Mouse (Mus musculus) kidney, adult 2 months (tissue): ENCODE measurements around the gene Hoxa6. TPM values are rescaled to one million over a fixed set of nuclear protein-coding genes. Genes with fewer than 3 reads are reported as not detected.

Experiments
- DNase-seq: peaks from one replicate; pipeline ENCODE4 v3.0.0; 2021
- H3K27ac ChIP-seq: fragments of 200-500 bp; 2 replicates; pipeline ENCODE4 v1.5.1; 2012; ENCODE audit warnings: low read depth, low read length, control low read depth, inconsistent platforms; ENCODE audit not compliant: insufficient read depth
- H3K27me3 ChIP-seq: fragments of 200-500 bp; replicated peaks from 2 replicates; pipeline ENCODE4 v1.6.1; 2012; ENCODE audit warnings: mild to moderate bottlenecking, moderate library complexity, low read length, inconsistent platforms; ENCODE audit not compliant: control insufficient read depth, insufficient read depth
- H3K36me3 ChIP-seq: fragments of 200-500 bp; 2 replicates; pipeline ENCODE4 v1.6.1; 2012; ENCODE audit warnings: mild to moderate bottlenecking, moderate library complexity, low read length, inconsistent platforms; ENCODE audit not compliant: control insufficient read depth, insufficient read depth
- H3K4me1 ChIP-seq: fragments of 200-500 bp; 2 replicates; pipeline ENCODE4 v1.6.1; 2011; ENCODE audit warnings: low read length; ENCODE audit not compliant: control insufficient read depth, insufficient read depth
- H3K4me3 ChIP-seq: fragments of 200-500 bp; 2 replicates; pipeline ENCODE4 v1.5.1; 2011; ENCODE audit warnings: mild to moderate bottlenecking, low read depth, low read length, control low read depth; ENCODE audit not compliant: insufficient read depth
- CTCF ChIP-seq: fragments of 200-500 bp; conservative IDR thresholded peaks from 2 replicates; pipeline ENCODE4 v1.5.1; 2011; ENCODE audit warnings: low read depth, mild to moderate bottlenecking, control low read depth, low read length, moderate library complexity, mixed read lengths; ENCODE audit not compliant: insufficient read depth, insufficient read length
- POLR2A ChIP-seq: fragments of 200-500 bp; IDR thresholded peaks from one replicate; pipeline ENCODE4 v1.6.1; 2011; ENCODE audit warnings: low read depth, low read length, control low read depth
- WGBS: fragments of 180-500 bp; shearing (Covaris S2); methylation state at CpG from one replicate; pipeline ENCODE4 v1.1.7; 2018; 5-methylcytosine and 5-hydroxymethylcytosine counted together
- polyA plus RNA-seq: library from polyadenylated mRNA; depleted of rRNA; stranded (reverse); fragments of >200 nt; gene quantifications from 2 replicates; pipeline ENCODE4 v1.2.3, GENCODE M21; 2012

Gene Hoxa6
- polyA plus RNA-seq, 1 experiment: 2.4 TPM

DNA sequence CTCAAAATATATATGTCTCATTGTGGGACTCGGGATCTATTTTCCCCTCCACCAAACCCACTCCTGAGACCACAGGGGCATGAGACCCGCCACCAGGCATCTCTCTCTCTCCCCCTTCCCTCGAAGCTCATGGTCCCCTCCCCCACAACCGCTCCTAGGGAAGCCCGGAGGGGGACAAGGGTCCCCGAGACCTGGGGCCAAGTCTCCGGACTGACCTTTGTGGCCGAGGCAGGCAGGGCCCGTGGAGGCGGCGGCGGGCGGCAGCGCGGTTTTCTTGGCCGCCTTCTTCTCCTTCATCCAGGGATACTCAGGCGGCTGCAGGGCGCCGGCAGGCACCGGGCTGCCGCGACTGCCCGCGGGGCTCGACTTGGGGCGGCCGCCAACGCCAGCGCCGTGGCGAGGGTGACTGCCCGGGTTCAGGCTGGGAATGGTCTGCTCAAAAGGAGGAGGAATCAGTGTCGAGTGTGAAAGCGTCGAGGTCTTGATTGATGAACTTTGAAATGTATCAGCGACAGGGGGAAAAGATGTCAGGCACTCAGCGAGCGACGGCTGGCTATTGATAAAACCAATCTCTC lies 44.4 kb downstream of the Hoxa6 start:
- peak overlapping the region; percentile 43 for H3K4me3 ChIP-seq
- H3K27me3 ChIP-seq: no peaks in the 10 kb centered on the region
- TF ChIP-seq POLR2A (no peak), CTCF (no peak)
- DNase-seq: no peak
- no peaks in the 10 kb centered on the region; the same call in 1 of the 2 replicates for H3K36me3 ChIP-seq
- H3K27ac ChIP-seq: no peak overlapping the region; the same call in 1 of the 2 replicates
- WGBS: 12% methylated on average over 39 of the region's 39 CpGs
- peaks cover 7% of the 10 kb centered on the region; the same call in 1 of the 2 replicates for H3K4me1 ChIP-seq

DNA sequence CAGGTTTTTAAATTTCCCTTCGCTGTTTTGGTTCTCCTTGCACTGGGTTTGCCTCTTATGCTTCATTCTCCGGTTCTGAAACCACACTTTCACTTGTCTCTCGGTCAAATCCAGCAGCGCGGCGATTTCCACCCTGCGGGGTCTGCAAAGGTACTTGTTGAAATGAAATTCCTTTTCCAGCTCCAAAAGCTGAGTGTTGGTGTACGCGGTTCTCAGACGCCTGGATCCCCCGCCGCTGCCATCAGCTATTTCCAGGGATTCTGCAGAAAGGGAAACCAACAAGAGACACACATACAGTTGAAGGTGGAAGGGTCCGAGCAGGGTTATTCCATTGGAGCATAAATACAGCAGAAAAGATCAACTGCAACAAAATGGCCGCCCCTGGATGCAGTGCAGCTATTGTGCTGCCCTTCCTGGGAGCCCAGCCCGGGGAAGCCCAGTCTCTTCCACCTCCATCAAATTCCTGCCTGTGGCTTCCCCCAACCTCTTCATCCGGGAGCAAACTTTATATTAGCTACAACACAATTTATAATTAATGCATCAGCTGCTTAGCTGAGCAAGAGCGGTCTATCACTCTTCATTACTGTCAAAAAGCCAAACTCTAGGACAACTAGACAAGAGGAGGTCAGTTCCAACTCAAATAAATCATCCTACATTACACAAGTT lies 45.0 kb downstream of the Hoxa6 start:
- Histone ChIP-seq H3K27me3 (no peaks in the 10 kb centered on the region), H3K4me1 (peaks cover 7% of the 10 kb centered on the region; the same call in 1 of the 2 replicates), H3K4me3 (no peak overlapping the region), H3K36me3 (no peaks in the 10 kb centered on the region; the same call in 1 of the 2 replicates), H3K27ac (no peak overlapping the region)
- TF ChIP-seq POLR2A (no peak), CTCF (no peak)
- 68% methylated on average over 17 of the region's 17 CpGs for WGBS
- no peak for DNase-seq

DNA sequence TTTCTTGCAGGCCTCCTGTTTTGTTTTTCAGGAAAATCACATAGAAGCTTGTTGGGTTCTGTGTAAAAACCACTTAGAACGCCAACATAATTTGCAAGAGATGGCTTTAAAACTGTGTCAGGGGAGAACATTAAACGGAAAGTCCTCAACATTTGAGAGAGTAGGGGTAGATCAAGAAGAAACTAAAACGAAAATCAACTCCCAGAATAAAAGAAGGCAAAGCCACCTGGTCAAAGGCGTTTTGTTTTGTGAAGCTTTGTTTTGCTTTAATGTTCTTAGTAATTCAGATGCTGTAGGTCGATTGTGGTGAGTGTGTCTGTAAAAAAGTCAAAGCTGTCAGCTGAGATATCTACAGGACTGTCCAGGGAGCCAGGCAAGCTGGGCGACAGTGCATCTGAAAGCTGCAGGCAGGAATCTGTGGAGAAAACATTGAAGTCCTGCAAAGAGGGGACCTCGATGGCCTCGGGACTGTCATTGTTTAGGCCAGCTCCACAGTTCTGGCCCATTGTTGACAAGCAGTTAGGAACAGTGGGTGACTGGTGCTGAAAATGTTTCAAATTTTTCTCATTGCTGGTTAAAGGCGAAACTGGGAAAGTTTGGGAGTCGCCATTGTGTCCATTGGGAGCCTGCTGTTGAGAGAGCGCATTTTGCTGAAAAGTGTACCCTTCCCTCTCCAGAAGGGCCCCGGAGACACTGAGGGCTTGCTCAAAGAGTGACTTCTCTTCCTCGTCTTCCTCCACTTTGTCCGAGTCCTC lies 45.7 kb downstream of the Hoxa6 start:
- H3K4me3 ChIP-seq: no peak overlapping the region
- no peaks in the 10 kb centered on the region for H3K27me3 ChIP-seq
- peaks cover 7% of the 10 kb centered on the region; the same call in 1 of the 2 replicates for H3K4me1 ChIP-seq
- WGBS: 79% methylated on average over 14 of the region's 14 CpGs
- TF ChIP-seq POLR2A (no peak), CTCF (no peak)
- H3K36me3 ChIP-seq: no peaks in the 10 kb centered on the region; the same call in 1 of the 2 replicates
- no peak for DNase-seq
- H3K27ac ChIP-seq: no peak overlapping the region

DNA sequence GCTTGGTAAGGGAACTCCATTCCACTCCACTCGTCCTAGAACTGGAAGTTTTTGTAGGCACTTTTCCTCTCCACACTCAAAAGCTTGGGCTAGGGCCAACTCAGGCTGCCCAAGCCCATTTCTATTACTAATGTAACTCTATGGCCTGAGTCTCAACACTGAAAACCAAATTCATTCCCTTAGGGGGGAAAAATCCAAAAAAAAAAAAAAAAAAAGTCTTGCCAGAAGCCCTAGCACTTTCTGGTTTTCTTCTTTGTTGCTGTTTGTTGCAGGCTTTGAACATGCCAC lies 46.5 kb downstream of the Hoxa6 start:
- no peak overlapping the region for H3K27ac ChIP-seq
- H3K4me1 ChIP-seq: peaks cover 7% of the 10 kb centered on the region; the same call in 1 of the 2 replicates
- DNase-seq: no peak
- no peaks in the 10 kb centered on the region for H3K36me3 ChIP-seq
- 39% methylated on average over 1 of the region's 1 CpGs for WGBS
- H3K4me3 ChIP-seq: no peak overlapping the region
- TF ChIP-seq POLR2A (no peak), CTCF (no peak)
- H3K27me3 ChIP-seq: no peaks in the 10 kb centered on the region

DNA sequence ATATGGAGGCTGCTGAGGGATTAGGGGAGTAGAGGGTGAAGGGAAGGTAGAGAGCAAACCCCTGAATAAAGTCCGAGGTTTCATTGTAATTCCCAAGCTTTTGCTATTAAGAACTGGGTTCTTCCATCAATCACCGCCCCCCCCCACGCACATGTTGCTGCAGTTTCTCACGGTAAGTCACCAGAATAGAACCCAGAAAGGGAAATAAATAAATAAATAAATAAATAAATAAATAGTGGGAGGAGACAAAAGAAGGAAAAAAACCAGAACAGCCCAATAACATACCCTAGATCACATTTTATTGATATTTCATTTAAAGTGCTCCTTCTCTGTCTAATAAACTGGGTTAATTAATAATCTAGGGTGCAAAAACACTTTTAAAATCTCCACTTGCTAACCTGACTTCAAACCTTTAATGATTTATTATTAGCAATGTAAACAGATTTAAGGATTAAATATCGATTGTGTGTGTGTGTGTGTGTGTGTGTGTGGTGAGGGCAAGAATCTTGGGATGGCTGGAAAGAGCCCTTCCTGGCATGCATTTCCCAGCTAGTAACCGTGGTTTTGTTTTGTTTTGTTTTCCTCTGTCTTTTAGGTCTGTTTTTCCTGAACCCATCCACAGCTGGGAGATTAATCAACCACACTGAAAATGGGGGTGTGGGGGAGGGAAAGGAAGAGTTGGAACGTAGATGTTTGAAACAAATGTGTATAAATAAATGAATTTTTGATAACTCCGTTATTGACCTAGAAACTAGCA lies 47.0 kb downstream of the Hoxa6 start:
- WGBS: 33% methylated on average over 8 of the region's 8 CpGs
- H3K36me3 ChIP-seq: no peaks in the 10 kb centered on the region
- no peak overlapping the region for H3K27ac ChIP-seq
- H3K4me1 ChIP-seq: peaks cover 7% of the 10 kb centered on the region; the same call in 1 of the 2 replicates
- DNase-seq: no peak
- H3K27me3 ChIP-seq: no peaks in the 10 kb centered on the region
- H3K4me3 ChIP-seq: no peak overlapping the region
- TF ChIP-seq CTCF: no peak
- TF ChIP-seq POLR2A: no peak

DNA sequence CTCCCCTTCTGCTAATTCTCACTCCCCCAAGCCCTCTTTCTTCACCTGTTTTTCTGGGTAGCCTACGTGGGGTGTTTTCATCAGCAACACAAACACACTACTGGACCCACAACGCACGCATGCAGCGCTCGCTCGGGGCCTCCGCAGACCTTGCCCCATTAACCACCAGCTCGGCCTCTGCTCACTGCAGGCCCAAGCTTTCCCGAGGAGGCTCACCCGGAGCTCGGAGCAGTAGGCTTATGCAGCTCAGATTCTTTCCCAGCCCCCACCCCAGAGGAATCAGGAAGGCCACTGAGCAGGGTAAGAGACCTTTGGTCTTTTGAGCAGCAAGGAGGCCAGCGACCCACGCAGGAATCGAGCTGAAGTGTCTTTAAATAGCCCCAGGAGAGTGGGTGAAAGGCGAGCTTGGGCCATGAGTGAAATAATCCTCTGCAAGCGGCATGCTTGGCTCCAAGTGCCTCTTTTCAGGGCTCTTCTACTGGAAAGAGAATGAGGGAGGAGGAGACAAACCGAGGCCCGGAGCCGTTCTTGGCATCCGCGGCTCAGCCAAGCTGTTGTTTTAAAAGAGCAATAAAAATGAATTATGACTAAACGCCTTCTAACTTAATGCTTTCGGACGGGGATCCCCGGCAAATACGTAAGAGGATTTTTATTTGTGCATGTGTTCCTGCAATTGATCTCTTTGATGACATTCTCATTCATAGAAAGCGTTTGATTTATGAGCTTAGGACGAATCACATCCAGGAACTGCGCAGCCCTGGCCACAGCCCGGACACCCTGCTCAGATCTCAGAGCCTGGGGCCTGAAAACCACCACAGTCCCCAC lies 47.8 kb downstream of the Hoxa6 start:
- H3K4me3 ChIP-seq: peak overlapping the region; percentile 11; the same call in 1 of the 2 replicates
- peak overlapping the region; percentile 17 for H3K27ac ChIP-seq
- TF ChIP-seq CTCF (no peak), POLR2A (no peak)
- WGBS: 16% methylated on average over 30 of the region's 30 CpGs
- DNase-seq: peak; percentile 83
- H3K27me3 ChIP-seq: no peaks in the 10 kb centered on the region
- H3K4me1 ChIP-seq: peaks cover 7% of the 10 kb centered on the region; the same call in 1 of the 2 replicates
- H3K36me3 ChIP-seq: no peaks in the 10 kb centered on the region

DNA sequence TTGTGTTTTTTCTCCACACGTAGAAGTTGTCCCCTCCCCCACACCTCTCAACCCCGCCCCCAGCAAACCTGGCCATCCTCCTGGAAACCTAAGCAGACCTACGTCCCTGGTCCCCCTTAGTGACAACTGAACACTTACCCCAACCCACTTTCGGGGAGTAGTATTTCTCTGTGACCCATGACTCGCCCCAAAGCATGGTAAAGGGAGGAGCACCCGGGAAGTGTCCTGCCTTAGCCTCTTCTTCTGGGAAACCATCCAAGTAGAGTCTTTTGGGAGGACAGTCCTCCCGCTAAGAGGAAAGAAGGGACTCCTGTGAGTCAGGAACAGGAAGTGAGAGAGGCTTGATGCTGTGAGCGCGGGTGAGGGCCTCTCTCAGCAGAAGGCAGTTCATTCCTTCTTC lies 48.5 kb downstream of the Hoxa6 start:
- peak; percentile 79 for DNase-seq
- Histone ChIP-seq H3K36me3 (no peaks in the 10 kb centered on the region), H3K27me3 (no peaks in the 10 kb centered on the region), H3K4me1 (peaks cover 7% of the 10 kb centered on the region; the same call in 1 of the 2 replicates), H3K4me3 (peak overlapping the region; percentile 16; the same call in 1 of the 2 replicates), H3K27ac (peak overlapping the region; percentile 30; the same call in 1 of the 2 replicates)
- no peak for TF ChIP-seq POLR2A
- no peak for TF ChIP-seq CTCF
- 15% methylated on average over 9 of the region's 9 CpGs for WGBS
